Mouse (Mus musculus): ENCODE data around the gene Thnsl2. TPM values are rescaled to one million over a fixed set of nuclear protein-coding genes. Genes with fewer than 3 reads are reported as not detected.

Thnsl2 gene
- total and polyA plus RNA-seq, 3 experiments, result not detected

DNA sequence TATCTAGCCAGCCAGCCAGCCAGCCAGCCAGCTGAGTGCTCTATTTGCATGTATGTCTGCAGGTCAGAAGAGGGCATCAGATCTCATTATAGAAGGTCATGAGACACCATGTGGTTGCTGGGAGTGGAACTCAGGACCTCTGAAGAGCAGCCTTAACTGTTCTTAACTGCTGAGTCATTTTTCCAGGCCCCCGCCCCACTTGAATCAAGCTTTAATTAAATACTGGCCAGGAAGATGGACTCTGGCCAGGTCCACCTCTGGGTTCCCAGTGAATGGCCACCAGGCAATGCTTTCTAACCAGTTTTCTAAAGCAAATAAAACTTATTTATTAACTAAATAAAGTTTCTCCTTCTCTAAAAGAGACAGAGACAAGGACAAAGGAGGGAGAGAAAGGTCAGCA is 14.0 kb downstream of the Thnsl2 start:
- no peak overlapping the region for H3K4me2 ChIP-seq (ENCODE audit: insufficient read depth, low read depth, poor library complexity, severe bottlenecking)
- no peaks in the 10 kb centered on the region for H3K36me3 ChIP-seq (replicated peaks in 1 of 2; ENCODE audit: control insufficient read depth in 1 of 2, insufficient read depth in 1 of 2, low read length in 1 of 2)
- no peak overlapping the region for H3K9ac ChIP-seq (ENCODE audit: insufficient read depth, low read depth)
- H3K79me2 ChIP-seq (replicated peaks; ENCODE audit: control insufficient read depth, extremely low read depth, insufficient read depth, poor library complexity, severe bottlenecking), result no peaks in the 10 kb centered on the region
- no peak for TF ChIP-seq ZC3H11A (IDR thresholded peaks at IDR 0.05; ENCODE audit: low read depth, low read length)
- no peak for TF ChIP-seq NELFE (IDR thresholded peaks at IDR 0.05; ENCODE audit: low read depth, low read length)
- TF ChIP-seq MAFK (IDR thresholded peaks at IDR 0.05; ENCODE audit: insufficient replicate concordance, low read length), result no peak
- TF ChIP-seq CTCF (conservative IDR thresholded peaks at IDR 0.05 in 1 of 2, IDR thresholded peaks at IDR 0.05 in 1 of 2; ENCODE audit: low read depth in 2 of 2, low read length in 2 of 2), result no peak
- no peak for TF ChIP-seq RCOR1 (conservative IDR thresholded peaks at IDR 0.05; ENCODE audit: low read depth, low read length)
- no peak for TF ChIP-seq IRF4 (IDR thresholded peaks at IDR 0.05; ENCODE audit: low read depth, low read length)
- no peak for TF ChIP-seq MYC (IDR thresholded peaks at IDR 0.05; ENCODE audit: low read depth, low read length)
- TF ChIP-seq JUND (conservative IDR thresholded peaks at IDR 0.05; ENCODE audit: low read depth, low read length), result no peak
- no peak for TF ChIP-seq USF2 (conservative IDR thresholded peaks at IDR 0.05; ENCODE audit: low read depth, low read length)
- no peak for TF ChIP-seq UBTF (IDR thresholded peaks at IDR 0.05; ENCODE audit: low read depth, low read length)
- no peak for TF ChIP-seq GABPA (IDR thresholded peaks at IDR 0.05; ENCODE audit: insufficient replicate concordance, low read depth, low read length)
- TF ChIP-seq MEF2A (IDR thresholded peaks at IDR 0.05; ENCODE audit: borderline replicate concordance, low read depth, low read length), result no peak
- no peak for TF ChIP-seq ZNF384 (IDR thresholded peaks at IDR 0.05; ENCODE audit: low read depth, low read length)
- TF ChIP-seq BHLHE40 (IDR thresholded peaks at IDR 0.05; ENCODE audit: low read depth, low read length), result no peak
- TF ChIP-seq JUN (IDR thresholded peaks at IDR 0.05; ENCODE audit: insufficient read depth, low read depth, low read length), result no peak
- no peak for TF ChIP-seq CHD2 (IDR thresholded peaks at IDR 0.05; ENCODE audit: low read length)
- no peak for TF ChIP-seq SMC3 (IDR thresholded peaks at IDR 0.05; ENCODE audit: low read depth, low read length)
- TF ChIP-seq E2F4 (IDR thresholded peaks at IDR 0.05; ENCODE audit: insufficient replicate concordance, low read depth, low read length), result no peak
- TF ChIP-seq HCFC1 (IDR thresholded peaks at IDR 0.05; ENCODE audit: low read depth, low read length), result no peak
- no peak for TF ChIP-seq PAX5 (IDR thresholded peaks at IDR 0.05; ENCODE audit: low read length)
- H3K4me3 ChIP-seq (replicated peaks in 1 of 3; ENCODE audit: low read depth in 2 of 3, low read length in 2 of 3, poor library complexity in 1 of 3), result no peak overlapping the region
- H3K27me3 ChIP-seq (replicated peaks), result no peaks in the 10 kb centered on the region
- in situ Hi-C loops (cut with MboI; ENCODE audit: low pct_ligation_motif_present, low pct_unique_long_range_greater_than_20kb, low sequenced_read_pairs) (loop anchor here (25.0 kb wide), 1 partner anchor 318 kb away; no protein-coding TSS in a partner anchor), dilution Hi-C loops (cut with MboI; ENCODE audit: extremely low pct_ligation_motif_present, extremely low pct_unique_long_range_greater_than_20kb, low sequenced_read_pairs) (no loop called here)
- no peaks in the 10 kb centered on the region for H3K9me3 ChIP-seq (replicated peaks; ENCODE audit: low read length)
- H3K27ac ChIP-seq (ENCODE audit: insufficient read depth, low read depth), result no peak overlapping the region
- peaks cover 0 to 9% of the 10 kb centered on the region in 2 experiments; a peak in 2 of 4 replicates for H3K4me1 ChIP-seq (ENCODE audit: control insufficient read depth in 1 of 2, insufficient read depth in 2 of 2)
- peak; percentile 9 for DNase-seq (ENCODE audit: extremely low read depth)

DNA sequence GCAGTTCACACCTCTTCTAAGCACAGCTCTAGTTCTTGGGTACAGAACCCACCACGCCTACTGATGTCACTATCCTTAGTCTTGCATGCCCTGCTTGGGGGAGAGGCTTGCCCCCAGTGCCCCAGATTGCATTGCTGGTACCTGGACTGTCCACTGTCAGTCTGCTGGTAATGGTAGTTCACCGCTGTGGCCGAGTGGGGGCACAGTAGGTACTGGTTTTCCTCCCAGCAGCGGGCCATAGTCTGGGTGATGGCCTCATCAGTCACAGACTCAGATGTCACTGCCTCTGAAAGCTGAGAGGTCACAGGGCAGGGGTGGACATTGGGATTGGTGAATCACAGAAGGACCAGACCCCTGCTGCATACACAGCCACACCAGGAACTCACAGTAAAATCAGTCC is 15.2 kb downstream of the Thnsl2 start:
- Histone ChIP-seq H3K27me3 (replicated peaks) (no peaks in the 10 kb centered on the region), H3K4me3 (replicated peaks in 1 of 3; ENCODE audit: low read depth in 2 of 3, low read length in 2 of 3, poor library complexity in 1 of 3) (no peak overlapping the region), H3K4me1 (ENCODE audit: control insufficient read depth in 1 of 2, insufficient read depth in 2 of 2) (peaks cover 0 to 10% of the 10 kb centered on the region in 2 experiments; a peak in 2 of 4 replicates), H3K9ac (ENCODE audit: insufficient read depth, low read depth) (no peak overlapping the region), H3K36me3 (replicated peaks in 1 of 2; ENCODE audit: control insufficient read depth in 1 of 2, insufficient read depth in 1 of 2, low read length in 1 of 2) (no peaks in the 10 kb centered on the region), H3K9me3 (replicated peaks; ENCODE audit: low read length) (no peaks in the 10 kb centered on the region), H3K4me2 (ENCODE audit: insufficient read depth, low read depth, poor library complexity, severe bottlenecking) (no peak overlapping the region), H3K27ac (ENCODE audit: insufficient read depth, low read depth) (no peak overlapping the region), H3K79me2 (replicated peaks; ENCODE audit: control insufficient read depth, extremely low read depth, insufficient read depth, poor library complexity, severe bottlenecking) (no peaks in the 10 kb centered on the region)
- TF ChIP-seq MAZ (IDR thresholded peaks at IDR 0.05; ENCODE audit: low read depth, low read length) (no peak), RAD21 (IDR thresholded peaks at IDR 0.05; ENCODE audit: low read depth, low read length) (peak; percentile 3), CTCF (conservative IDR thresholded peaks at IDR 0.05 in 1 of 2, IDR thresholded peaks at IDR 0.05 in 1 of 2; ENCODE audit: low read depth in 2 of 2, low read length in 2 of 2) (peak in 1 of 2 experiments; percentile 36; a peak in 2 of 4 replicates)
- DNase-seq (ENCODE audit: extremely low read depth), result no peak
- in situ Hi-C loops (cut with MboI; ENCODE audit: low pct_ligation_motif_present, low pct_unique_long_range_greater_than_20kb, low sequenced_read_pairs), result loop anchor here (5.0 to 25.0 kb wide), 3 partner anchors 104 to 317 kb away; partner anchors contain the start of gene Foxi3
- dilution Hi-C loops (cut with MboI; ENCODE audit: extremely low pct_ligation_motif_present, extremely low pct_unique_long_range_greater_than_20kb, low sequenced_read_pairs), result no loop called here

Data from CH12.LX (cell line).